Mouse (Mus musculus) telencephalon, adult 2 months (tissue): ENCODE results near the gene AU040320.

Experiments used
- DNase-seq: peaks from one replicate; pipeline ENCODE4 v3.0.0-alpha.2; 2011; ENCODE audit warnings: low read depth, low spot score

The AU040320 gene

GRCm38 (mm10) chr4:126753268-126754230 lies at the start of gene AU040320, which contains the start of gene Ncdn:
Gene AU040320 (plus strand): TSS chr4:126753544.
Gene Ncdn (minus strand): TSS chr4:126753438.
- peak; percentile 93 for DNase-seq

DNA sequence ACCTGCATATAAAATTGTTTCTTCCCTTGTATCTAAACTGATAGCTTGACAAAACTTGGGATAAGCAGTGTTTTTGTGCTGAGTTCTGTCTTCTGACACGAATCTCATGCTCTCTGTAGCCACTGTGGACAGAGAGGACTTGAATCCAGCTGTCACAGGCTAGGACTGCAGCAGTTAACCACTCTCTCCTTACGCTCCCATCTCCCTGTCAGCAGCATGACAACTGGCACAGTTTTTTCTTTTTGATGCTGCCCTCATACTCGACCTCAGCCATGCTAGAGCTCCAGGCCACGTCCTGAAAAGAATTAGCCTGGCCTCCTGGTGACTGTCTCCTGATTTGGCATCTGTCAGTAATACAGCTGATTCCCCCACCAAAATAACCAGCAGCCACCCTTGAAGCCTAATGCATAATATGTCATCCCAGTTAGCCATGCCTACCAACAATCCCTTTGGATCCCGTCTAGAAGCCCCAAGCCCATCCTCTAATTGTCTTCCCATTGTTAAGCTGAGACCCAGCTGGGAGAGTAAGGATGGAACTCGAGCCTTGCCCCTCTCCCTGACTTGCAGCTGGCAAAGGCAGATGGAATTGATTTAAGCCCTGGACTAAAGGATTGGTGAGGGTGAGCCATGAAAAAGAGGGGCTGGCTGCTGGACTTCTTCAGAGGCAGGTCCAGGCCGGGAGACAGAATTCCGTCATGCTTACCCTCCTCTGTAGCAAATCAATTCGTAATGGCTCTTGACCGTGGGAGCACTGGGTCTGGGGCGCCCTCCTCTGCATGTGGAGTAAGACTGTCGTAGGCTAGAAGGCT lies 46.5 kb upstream of the AU040320 start:
- DNase-seq = no peak

DNA sequence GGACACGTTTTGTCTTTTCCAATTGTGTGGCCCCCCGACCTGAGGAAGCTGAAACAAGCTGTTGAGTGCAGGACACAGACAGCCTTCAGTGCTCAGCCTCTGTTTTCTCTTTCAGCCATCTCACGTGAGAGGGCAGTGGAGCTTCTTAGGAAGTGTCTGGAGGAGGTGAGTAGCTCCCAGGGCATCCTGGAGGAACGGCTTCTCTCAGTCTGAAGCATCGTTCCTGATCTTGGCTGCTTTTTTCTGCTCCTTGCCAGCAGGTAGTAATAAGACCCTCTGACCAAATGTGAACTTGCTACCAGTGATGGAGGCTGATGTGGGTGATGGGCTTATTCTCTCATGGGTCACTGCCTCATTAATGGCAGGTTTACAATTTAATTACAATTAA lies 45.9 kb upstream of the AU040320 start:
- no peak for DNase-seq

DNA sequence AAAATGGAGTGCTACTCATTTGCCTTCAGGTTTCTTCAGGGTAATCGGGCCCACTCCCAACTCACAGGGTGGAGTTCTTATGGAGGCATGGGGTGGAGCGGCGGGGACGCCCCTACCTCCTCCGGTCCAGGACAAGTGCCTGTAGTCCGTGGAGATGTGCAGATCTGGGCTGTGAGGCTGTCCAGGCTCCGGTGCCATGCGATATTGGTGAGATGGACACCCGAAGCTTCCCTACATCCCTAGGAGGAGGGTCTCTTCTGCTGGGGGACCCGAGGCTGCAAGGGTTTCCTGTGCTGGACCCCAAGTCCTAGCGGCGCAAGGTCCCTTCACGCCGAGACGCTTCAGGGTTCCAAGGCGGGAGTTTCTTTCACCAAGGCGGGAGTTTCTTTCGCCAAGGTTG lies 21.2 kb upstream of the AU040320 start:
- no peak for DNase-seq

- DNase-seq = no peak
These were observed 20.6 kb upstream of the AU040320 start for GRCm38 (mm10) chr4:126732531-126733380.

DNA sequence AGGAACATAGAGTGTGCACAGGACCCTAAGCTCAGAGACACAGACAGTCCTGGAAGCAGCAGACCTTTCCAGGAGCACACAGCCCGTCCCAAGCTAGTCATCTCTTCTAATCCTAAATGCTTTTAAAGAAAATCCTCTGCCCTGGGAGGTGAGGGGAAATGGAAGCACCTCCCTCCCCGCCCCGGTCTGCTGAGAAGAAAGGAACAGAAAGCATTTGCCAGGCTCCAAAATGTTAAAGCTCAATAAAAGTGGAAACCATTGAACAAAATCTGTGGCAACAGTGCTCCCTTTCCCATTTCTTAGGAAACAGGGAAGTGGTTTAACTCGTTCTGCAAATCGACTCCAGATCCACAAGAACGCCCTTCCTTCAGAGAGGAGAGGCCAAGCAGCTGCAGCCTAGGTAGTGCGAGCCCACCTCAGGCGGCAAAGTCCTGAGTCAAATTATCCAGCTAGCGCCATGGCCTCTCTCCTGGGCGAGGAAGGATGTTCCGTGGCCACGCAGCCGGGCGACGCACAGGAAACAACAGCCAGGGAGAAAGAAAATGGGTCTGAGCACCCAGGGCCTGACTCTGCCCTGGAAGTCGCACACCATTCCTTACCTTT lies 19.2 kb upstream of the AU040320 start:
- no peak for DNase-seq

- no peak for DNase-seq
These were observed 18.5 kb upstream of the AU040320 start for GRCm38 (mm10) chr4:126734700-126735381.

GRCm38 (mm10) chr4:126735382-126736000 lies 17.9 kb upstream of the AU040320 start:
- DNase-seq = no peak

DNA sequence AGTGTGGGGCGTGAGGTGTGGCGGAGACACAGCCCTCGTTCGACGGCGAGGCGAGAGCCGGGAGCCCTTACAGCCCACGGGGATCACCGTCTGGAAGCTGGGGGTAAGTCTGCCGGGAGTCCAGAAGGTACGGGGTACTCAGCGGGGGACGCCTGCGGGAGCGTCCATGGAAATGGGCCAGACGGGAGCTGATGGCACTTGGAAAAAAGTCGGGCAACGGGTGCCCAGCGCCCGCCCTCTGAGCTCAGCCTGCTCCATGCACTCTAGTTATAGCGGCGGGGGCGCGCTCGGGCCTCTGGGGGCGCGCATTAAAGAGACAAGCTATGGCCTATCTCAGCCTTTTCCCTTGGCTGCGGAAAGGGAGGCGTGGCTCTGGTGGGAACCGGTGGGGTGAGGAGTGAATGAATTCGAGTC lies 17.3 kb upstream of the AU040320 start, which contains the start of gene Tfap2e:
Gene Tfap2e, minus strand, starts transcription at position 240 of the 414 bp plus-strand sequence.
- no peak for DNase-seq

DNA sequence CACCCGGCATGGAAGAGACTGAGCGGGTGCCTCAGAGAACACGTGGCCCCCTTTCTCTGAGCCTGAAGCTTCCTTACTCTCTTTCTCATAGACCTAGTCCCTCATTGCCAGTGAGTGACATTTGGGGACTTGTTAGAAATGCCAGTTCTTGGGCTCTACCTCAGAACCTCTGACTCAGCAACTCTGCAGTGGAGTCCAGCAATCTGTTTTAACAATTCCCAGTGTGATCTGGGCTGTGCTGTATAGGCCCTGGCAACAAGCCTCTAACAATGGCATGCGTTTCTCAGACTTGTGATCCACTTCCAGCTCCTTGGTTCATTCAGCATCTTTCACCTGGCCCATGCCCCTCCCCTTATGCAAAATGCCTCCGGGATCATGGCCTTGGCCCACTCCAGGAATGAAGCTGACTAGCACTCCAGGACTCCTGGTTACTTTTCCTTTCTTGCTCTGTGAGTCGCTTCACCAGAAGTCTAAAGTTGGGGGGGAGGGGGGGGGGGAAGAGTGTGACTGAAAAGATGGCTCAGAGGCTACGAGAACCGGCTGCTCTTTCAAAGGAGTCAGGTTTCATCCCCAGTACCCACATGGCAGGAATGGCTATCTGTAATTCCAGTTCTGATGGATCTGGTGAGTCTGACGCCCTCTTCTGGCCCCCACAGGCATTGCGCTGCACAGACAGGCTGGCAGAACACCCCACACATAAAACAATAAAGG lies 13.2 kb upstream of the AU040320 start:
- DNase-seq = no peak

DNA sequence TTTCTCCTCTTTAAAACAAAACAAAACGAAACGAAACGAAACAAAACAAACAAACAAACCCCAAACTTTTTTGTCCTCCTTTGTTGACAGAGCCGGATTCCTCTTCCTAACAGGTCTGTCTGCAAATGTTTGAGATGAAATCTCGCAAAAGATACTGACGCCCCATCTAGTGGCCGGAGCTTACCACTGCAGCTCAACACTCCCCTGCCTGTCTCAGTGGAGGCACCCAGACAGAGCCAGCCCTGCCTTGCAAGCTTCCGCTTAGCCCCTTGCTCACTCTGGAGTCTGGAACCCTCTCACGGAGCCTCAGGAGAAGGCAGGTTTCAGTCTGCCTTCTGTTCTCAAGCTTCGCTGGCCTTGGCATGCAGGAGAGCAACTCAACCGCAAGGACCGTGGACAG lies 11.9 kb upstream of the AU040320 start:
- DNase-seq = no peak

- no peak for DNase-seq
These were observed 10.4 kb upstream of the AU040320 start for GRCm38 (mm10) chr4:126742976-126743375.

DNA sequence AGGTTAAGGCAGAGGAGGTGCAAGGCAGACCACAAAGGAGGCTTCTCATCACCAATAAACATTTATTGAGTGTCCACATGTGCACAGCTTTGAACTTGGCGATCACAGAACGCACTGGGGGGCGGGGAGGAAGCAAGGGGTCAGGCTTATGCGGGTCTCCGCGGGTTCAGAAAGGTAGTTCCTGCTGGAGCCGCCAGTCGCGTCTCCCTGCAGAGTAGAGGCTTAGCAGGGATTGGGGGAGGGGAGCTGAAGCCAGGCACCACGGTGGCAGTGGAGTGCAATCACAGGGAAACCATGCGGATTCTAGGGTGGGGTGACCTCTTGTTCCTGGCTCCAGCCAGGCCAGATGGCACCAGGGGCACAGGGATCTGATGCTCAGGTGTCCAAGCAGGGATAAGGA lies 9.6 kb upstream of the AU040320 start:
- no peak for DNase-seq

DNA sequence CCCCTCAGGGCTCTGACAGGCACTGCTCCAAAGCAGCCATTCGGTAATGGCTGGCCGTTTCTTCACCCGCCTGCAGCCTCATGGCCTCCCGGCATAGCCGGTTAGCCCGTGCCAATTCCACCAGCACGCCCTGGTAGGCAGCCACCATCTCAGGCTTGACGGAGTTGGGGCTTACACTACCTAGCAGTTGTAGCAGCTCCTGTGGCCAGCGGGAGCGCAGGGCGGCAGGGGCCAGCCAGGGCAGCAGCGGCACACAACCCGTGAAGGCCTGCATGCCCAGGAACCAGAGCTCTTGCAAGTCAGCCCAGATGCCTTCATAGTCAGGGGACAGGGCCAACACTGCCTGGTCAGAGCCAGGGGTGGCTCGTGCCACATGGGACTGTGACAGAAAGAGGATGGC lies 8.5 kb upstream of the AU040320 start:
- DNase-seq = no peak

DNA sequence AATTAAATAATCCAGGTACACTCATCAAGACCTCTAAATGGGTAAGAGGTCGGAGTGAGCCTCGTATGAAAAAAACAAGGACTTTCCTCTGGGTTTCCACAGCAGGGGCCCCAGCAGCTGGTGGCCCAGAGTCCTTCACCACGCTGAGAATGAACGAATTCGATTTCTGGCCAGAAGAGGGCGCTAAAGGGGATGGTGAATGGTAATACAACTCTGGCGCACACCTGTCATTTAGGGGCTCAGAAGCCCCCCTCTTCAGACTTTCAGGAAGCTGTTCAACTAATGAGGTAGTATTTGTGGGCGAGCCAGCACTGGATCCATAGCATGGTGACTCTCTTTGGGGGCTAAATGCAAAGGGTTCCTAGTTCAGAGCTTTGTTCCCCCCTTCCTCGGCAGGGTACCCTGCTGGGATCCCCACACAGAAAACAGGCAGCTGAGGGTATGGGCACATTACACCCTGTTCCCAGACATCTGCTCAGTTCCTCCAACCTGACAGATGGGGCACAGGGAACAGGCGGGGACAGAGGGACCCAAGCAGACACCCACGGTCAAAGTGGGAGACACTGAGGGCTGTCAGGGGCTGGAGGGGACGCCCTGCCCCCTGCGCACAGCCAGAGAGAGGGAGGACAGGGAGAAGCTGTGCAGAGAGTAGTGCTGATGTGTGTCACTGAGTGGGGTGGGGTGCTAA lies 7.7 kb upstream of the AU040320 start:
- no peak for DNase-seq

GRCm38 (mm10) chr4:126746194-126746840 lies 7.0 kb upstream of the AU040320 start:
- DNase-seq = no peak

GRCm38 (mm10) chr4:126748381-126748780 lies 5.0 kb upstream of the AU040320 start:
- no peak for DNase-seq

- no peak for DNase-seq
These were observed 3.8 kb upstream of the AU040320 start for GRCm38 (mm10) chr4:126749553-126749952.
